Mouse (Mus musculus) cerebellum, postnatal 25 days (tissue): ENCODE data around the gene Crtap.

ENCODE experiments used
- DNase-seq, 2 experiments: peaks; one replicate each; pipeline ENCODE4 v3.0.0; 2021; ENCODE audit warnings: mixed read lengths in 2 of 2

The Crtap gene

GRCm38 (mm10) chr9:114389905-114390748 lies at the start of gene Crtap:
Gene Crtap, minus strand, starts transcription at chr9:114390675.
- peak; percentile 61 to 72 for DNase-seq

- DNase-seq, result no peak
These were observed 45.2 kb upstream of the Crtap start for GRCm38 (mm10) chr9:114435668-114436067.

- DNase-seq, result no peak
These were observed 37.8 kb upstream of the Crtap start for GRCm38 (mm10) chr9:114428103-114428834.

GRCm38 (mm10) chr9:114427425-114427824 lies 37.0 kb upstream of the Crtap start:
- no peak for DNase-seq

- DNase-seq, result no peak
These were observed 35.7 kb upstream of the Crtap start for GRCm38 (mm10) chr9:114426201-114426600.

GRCm38 (mm10) chr9:114425576-114425975 lies 35.1 kb upstream of the Crtap start:
- DNase-seq, result no peak

GRCm38 (mm10) chr9:114421797-114422196 lies 31.3 kb upstream of the Crtap start:
- DNase-seq, result no peak

GRCm38 (mm10) chr9:114421045-114421444 lies 30.6 kb upstream of the Crtap start:
- DNase-seq, result no peak

GRCm38 (mm10) chr9:114420443-114420842 lies 30.0 kb upstream of the Crtap start:
- DNase-seq, result no peak

GRCm38 (mm10) chr9:114418187-114418586 lies 27.7 kb upstream of the Crtap start:
- peak in 1 of 2 experiments; percentile 42 for DNase-seq

GRCm38 (mm10) chr9:114416646-114417517 lies 26.4 kb upstream of the Crtap start:
- no peak for DNase-seq

- DNase-seq, result peak; percentile 50 to 68
These were observed 25.2 kb upstream of the Crtap start for GRCm38 (mm10) chr9:114415701-114416100.

GRCm38 (mm10) chr9:114413866-114414265 lies 23.4 kb upstream of the Crtap start:
- no peak for DNase-seq

- DNase-seq, result no peak
These were observed 21.9 kb upstream of the Crtap start for GRCm38 (mm10) chr9:114412406-114412805.

- no peak for DNase-seq
These were observed 20.8 kb upstream of the Crtap start for GRCm38 (mm10) chr9:114411295-114411694.

GRCm38 (mm10) chr9:114410313-114410862 lies 19.9 kb upstream of the Crtap start:
- no peak for DNase-seq

GRCm38 (mm10) chr9:114407676-114408075 lies 17.2 kb upstream of the Crtap start:
- no peak for DNase-seq

- no peak for DNase-seq
These were observed 11.2 kb upstream of the Crtap start for GRCm38 (mm10) chr9:114401685-114402080.

- DNase-seq, result peak; percentile 80 to 81
These were observed 10.6 kb upstream of the Crtap start, which contains the start of the genes Glb1 and Tmppe for GRCm38 (mm10) chr9:114400949-114401684. Gene Glb1, plus strand, starts transcription at chr9:114401076. Gene Tmppe, plus strand, starts transcription at chr9:114401105.

- no peak for DNase-seq
These were observed 10.1 kb upstream of the Crtap start for GRCm38 (mm10) chr9:114400588-114400948.

GRCm38 (mm10) chr9:114399680-114400079 lies 9.2 kb upstream of the Crtap start:
- DNase-seq, result no peak

GRCm38 (mm10) chr9:114395258-114395657 lies 4.8 kb upstream of the Crtap start:
- DNase-seq, result no peak
